16 mouse cellular contexts compared by ENCODE assay signal in the genomic region with DNA sequence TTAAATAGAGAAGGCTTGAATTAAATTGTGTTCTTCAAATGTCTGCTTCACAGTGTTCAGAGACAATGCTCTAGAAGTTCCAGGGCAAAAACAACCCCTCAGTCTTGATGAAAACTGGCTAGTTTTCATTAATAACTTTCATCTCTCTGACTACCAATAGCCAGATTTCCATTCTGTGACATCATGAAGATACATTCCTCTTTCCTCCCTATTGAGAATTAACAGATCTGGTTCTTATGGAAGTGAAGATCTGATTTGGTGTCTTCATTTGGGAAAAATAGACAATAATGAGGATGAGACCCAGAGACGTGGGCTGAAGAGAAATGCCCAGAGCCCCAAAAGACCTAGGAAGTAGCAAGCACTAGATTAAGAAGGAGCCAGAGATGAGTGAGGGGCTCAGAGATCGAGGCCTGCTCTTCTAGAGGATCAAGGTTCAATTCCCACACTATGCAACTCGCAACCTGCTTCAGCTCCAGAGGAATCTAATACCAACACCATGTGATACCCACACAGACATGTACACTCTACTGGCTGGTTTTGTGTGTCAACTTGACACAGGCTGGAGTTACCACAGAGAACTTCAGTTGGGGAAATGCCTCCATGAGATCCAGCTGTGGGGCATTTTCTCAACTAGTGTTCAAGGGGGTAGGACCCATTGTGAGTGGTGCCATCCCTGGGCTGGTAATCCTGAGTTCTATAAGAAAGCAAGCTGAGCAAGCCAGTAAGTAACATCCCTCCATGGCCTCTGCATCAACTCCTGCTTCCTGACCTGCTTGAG.
"Had no signal": no experiment of that assay in that cellular context is flagged by ENCODE, and none has a peak within 500 bp of the region (broad histone marks: within the 10 kb centered on the region; RNA-seq: fewer than 3 reads in every experiment).

No protein-coding gene starts in this region.

- DNase-seq: heart, postnatal 10 days; heart, postnatal 14 days; heart, postnatal 36 days; heart, postnatal 4 days; kidney, adult 11 months; kidney, adult 18-20 months; kidney, adult 2 months; kidney, adult 8-10 months; kidney, adult 9 months; kidney, postnatal 10 days; kidney, postnatal 14 days; kidney, postnatal 25 days; kidney, postnatal 36 days; kidney, postnatal 4 days; layer of hippocampus, adult 9-11 months; layer of hippocampus, postnatal 36 days had no signal
